Mouse (Mus musculus) embryonic fibroblast, embryonic 13.5 days (primary cell): ENCODE measurements at regions not wholly inside any gene's neighbourhood (a gene's known extent, or its start where the extent isn't known, plus 50 kb on each side); places are given as distances from the start of the nearest gene placed in this dataset.

ENCODE experiments used
- CTCF ChIP-seq: IDR thresholded peaks from 2 replicates; pipeline ENCODE4 v1.5.1; 2011; ENCODE audit warnings: mild to moderate bottlenecking, control low read depth, low read length, moderate library complexity, borderline replicate concordance; ENCODE audit not compliant: insufficient read depth
- POLR2A ChIP-seq: IDR thresholded peaks from 2 replicates; pipeline ENCODE4 v1.6.1; 2011; ENCODE audit warnings: low read depth, mild to moderate bottlenecking, control low read depth, low read length, moderate library complexity

DNA sequence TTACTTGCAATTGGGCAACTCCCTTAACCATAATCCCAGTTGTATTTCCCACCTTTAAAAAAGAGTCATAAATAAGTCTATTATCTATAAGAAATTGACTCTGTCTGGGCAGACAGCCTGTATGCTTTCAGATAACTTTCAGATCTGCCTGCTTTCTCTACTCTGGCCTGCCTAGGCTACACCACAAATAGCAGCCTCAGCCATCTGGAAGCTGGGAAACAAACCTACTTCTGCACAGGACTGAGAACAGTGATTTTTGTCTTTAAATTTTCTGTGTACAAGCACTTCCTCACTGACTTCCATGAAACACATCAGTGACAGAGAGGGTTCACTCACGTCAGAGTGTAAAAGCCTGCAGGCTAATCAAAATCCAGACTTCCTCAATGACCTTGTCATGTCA, 482.8 kb upstream of the Adgrl4 start:
- TF ChIP-seq CTCF: no peak
- TF ChIP-seq POLR2A: no peak
